Mouse (Mus musculus): ENCODE data around the gene Zic2.

GRCm38 (mm10) chr14:122479461-122480109 is 4.3 kb downstream of the Zic2 start:
- TF ChIP-seq CTCF (IDR thresholded peaks at IDR 0.05; ENCODE audit: control insufficient read depth, insufficient read depth, insufficient replicate concordance, low read depth, low read length) (no peak), POLR2A (IDR thresholded peaks at IDR 0.05; ENCODE audit: control insufficient read depth, low read depth, low read length) (no peak)
